In genomic region chrX:133947427-133947826, GRCm38 (mm10) we compare ENCODE assay signal across 8 mouse cellular contexts. TPM values are rescaled to one million over a fixed set of nuclear protein-coding genes. Genes with fewer than 3 reads are reported as not detected.
DNase-seq lines count a peak whose midpoint lies in the region; ATAC-seq lines count a peak whose summit lies in the region.

No protein-coding gene starts in this region.

- no peak overlapping the region for H3K4me3 ChIP-seq in liver, embryonic 16.5 days (ENCODE audit: low read depth, low read length)

- H3K4me1 ChIP-seq in liver, embryonic 16.5 days (ENCODE audit: control insufficient read depth, low read depth, low read length), result no peaks in the 10 kb centered on the region

- no peak overlapping the region for H3K4me2 ChIP-seq in liver, embryonic 16.5 days (ENCODE audit: low read depth, low read length)

- intact Hi-C loops in heart, postnatal 36 days (cut with DNase I), result loop anchor here (1.0 to 10.0 kb wide), 2 partner anchors 72 to 407 kb away; no protein-coding TSS in a partner anchor

- H3K27ac ChIP-seq in liver, embryonic 16.5 days (ENCODE audit: low read length), result no peak overlapping the region

- peak; percentile 99 for ATAC-seq in CD4-positive, CD25-positive, alpha-beta regulatory T cell, adult 4 months
- peak; percentile 91 for ATAC-seq in activated CD4-positive, CD25-positive, alpha-beta regulatory T cell, adult 4 months
- 0 out of 2 replicates have a peak, but pooled peaks have one; percentile 21 for ATAC-seq in liver, embryonic 16.5 days (ENCODE audit: low read depth)
- ATAC-seq in neutrophil, adult 5-6 weeks (ENCODE audit: extremely low read depth, insufficient number of reproducible peaks, low FRiP score, poor library complexity, severe bottlenecking), result 0 out of 2 replicates have a peak, but pooled peaks have one; percentile 33
- no peak for ATAC-seq in erythroid progenitor cell, adult 5-6 weeks (replicated peaks; ENCODE audit: low FRiP score, poor library complexity, severe bottlenecking)

- no peaks in the 10 kb centered on the region for H3K36me3 ChIP-seq in liver, embryonic 16.5 days (ENCODE audit: control insufficient read depth, insufficient read depth)

- H3K9me3 ChIP-seq in liver, embryonic 16.5 days (replicated peaks; ENCODE audit: control insufficient read depth, low read length), result no peaks in the 10 kb centered on the region

- H3K27me3 ChIP-seq in liver, embryonic 16.5 days (ENCODE audit: control insufficient read depth, insufficient read depth, low read depth, low read length), result no peaks in the 10 kb centered on the region

- H3K9ac ChIP-seq in liver, embryonic 16.5 days (ENCODE audit: low read depth, low read length), result no peak overlapping the region

- 25% methylated on average over 3 of the region's 3 CpGs for WGBS in liver, embryonic 16.5 days (ENCODE audit: insufficient replicate concordance)

- DNase-seq in embryo, embryonic 11 days, result peak; percentile 57
- peak; percentile 34 to 41 for DNase-seq in heart, postnatal 36 days
- DNase-seq in layer of hippocampus, adult 11-12 months (ENCODE audit: low spot score), result peak; percentile 65

RNA-seq across cellular contexts. Expression of gene Sytl4, which starts 34.2 kb away (rescaled TPM):
- polyA plus RNA-seq in CD4-positive, CD25-positive, alpha-beta regulatory T cell, adult 4 months (2017; shearing (Covaris generic)), result 1 to 10 TPM; 2.1 to 3.0 TPM
- under 1 TPM; 0.32 to 0.34 TPM for polyA plus RNA-seq in activated CD4-positive, CD25-positive, alpha-beta regulatory T cell, adult 4 months (2017; shearing (Covaris generic))
- total RNA-seq in heart, postnatal 36 days (2021), result 1 to 10 TPM; 1.8 to 1.9 TPM
- 0.88 and 0.94 TPM in 2 replicates for polyA plus RNA-seq in liver, embryonic 16.5 days (2015; fragmentation: Nextera tagmentation; extraction: Ambion mirVana)
- 2.8 and 2.9 TPM in 2 replicates for total RNA-seq in neutrophil, adult 5-6 weeks (2017)
- total RNA-seq in erythroid progenitor cell, adult 5-6 weeks (2015; ENCODE audit: low replicate concordance), result 0.84 and 1.1 TPM in 2 replicates
- 1.3 TPM in 1 of 2 replicates, not detected in the other for total RNA-seq in erythroid progenitor cell, adult 5-6 weeks (2017; ENCODE audit: low replicate concordance)

RNA-seq across cellular contexts. Expression of gene Srpx2, which starts 39.2 kb away (rescaled TPM):
- polyA plus RNA-seq in CD4-positive, CD25-positive, alpha-beta regulatory T cell, adult 4 months (2017; shearing (Covaris generic)), result not detected
- not detected for polyA plus RNA-seq in activated CD4-positive, CD25-positive, alpha-beta regulatory T cell, adult 4 months (2017; shearing (Covaris generic))
- total RNA-seq in heart, postnatal 36 days (2021), result 1 to 10 TPM; 4.7 to 5.5 TPM
- 0.71 and 0.97 TPM in 2 replicates for polyA plus RNA-seq in liver, embryonic 16.5 days (2015; fragmentation: Nextera tagmentation; extraction: Ambion mirVana)
- not detected in 2 replicates for total RNA-seq in neutrophil, adult 5-6 weeks (2017)
- total RNA-seq in erythroid progenitor cell, adult 5-6 weeks (2015; ENCODE audit: low replicate concordance), result not detected in 2 replicates
- not detected in 2 replicates for total RNA-seq in erythroid progenitor cell, adult 5-6 weeks (2017; ENCODE audit: low replicate concordance)

RNA-seq across cellular contexts. Expression of gene Tspan6, which starts 49.2 kb away (rescaled TPM):
- 1 to 10 TPM; 5.8 to 6.0 TPM for polyA plus RNA-seq in CD4-positive, CD25-positive, alpha-beta regulatory T cell, adult 4 months (2017; shearing (Covaris generic))
- polyA plus RNA-seq in activated CD4-positive, CD25-positive, alpha-beta regulatory T cell, adult 4 months (2017; shearing (Covaris generic)), result 1 to 10 TPM; 2.1 to 3.5 TPM
- total RNA-seq in heart, postnatal 36 days (2021), result 10 to 100 TPM in 1 of 2 experiments, 1 to 10 TPM in 1; 9.5 to 10.4 TPM
- polyA plus RNA-seq in liver, embryonic 16.5 days (2015; fragmentation: Nextera tagmentation; extraction: Ambion mirVana), result 9.0 and 9.7 TPM in 2 replicates
- total RNA-seq in neutrophil, adult 5-6 weeks (2017), result 2.2 TPM in 1 of 2 replicates, not detected in the other
- total RNA-seq in erythroid progenitor cell, adult 5-6 weeks (2015; ENCODE audit: low replicate concordance), result 1.7 and 3.2 TPM in 2 replicates
- 1.9 TPM in 1 of 2 replicates, not detected in the other for total RNA-seq in erythroid progenitor cell, adult 5-6 weeks (2017; ENCODE audit: low replicate concordance)
